ENCODE assay signal across 8 mouse cellular contexts in the genomic region with DNA sequence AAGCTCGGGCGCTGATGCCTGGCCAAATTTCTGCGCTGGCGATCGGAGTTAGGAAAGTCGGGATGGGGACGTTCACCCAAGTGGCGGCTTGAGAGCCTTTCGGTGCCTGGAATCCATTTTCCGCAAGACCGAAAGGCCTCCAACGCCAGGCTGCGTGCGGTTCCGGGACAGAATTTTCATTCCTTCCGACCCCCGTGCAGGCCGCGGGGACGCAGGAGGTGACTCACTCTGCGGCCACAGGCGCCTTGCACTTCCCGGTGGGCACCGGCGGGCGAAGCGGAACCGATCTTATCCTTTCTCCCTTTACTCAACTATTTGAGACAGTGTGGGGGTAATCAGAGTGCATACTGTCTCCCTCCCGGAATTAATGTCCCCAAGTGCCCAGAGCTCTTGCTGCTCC. TPM values are rescaled to one million over a fixed set of nuclear protein-coding genes. Genes with fewer than 3 reads are reported as not detected.
A peak's percentile ranks its signal among the peaks of the same experiment; 100 is the strongest.
DNase-seq lines count a peak whose midpoint lies in the region; ATAC-seq and TF ChIP-seq lines count a peak whose summit lies in the region.

No protein-coding gene starts in this region.

- peak; percentile 91 for DNase-seq in heart, adult 11 months
- DNase-seq in heart, postnatal 10 days, result no peak
- DNase-seq in embryonic facial prominence, embryonic 11.5 days (ENCODE audit: low spot score), result peak; percentile 28
- no peak for DNase-seq in lung, postnatal 0 days (ENCODE audit: low spot score)
- DNase-seq in spleen, postnatal 14 days (ENCODE audit: low spot score in 2 of 2), result no peak
- no peak for DNase-seq in urinary bladder, postnatal 10 days (ENCODE audit: low spot score)

- under 1% methylated on average over 29 of the region's 29 CpGs for WGBS in embryonic facial prominence, embryonic 11.5 days
- WGBS in hindbrain, embryonic 16.5 days, result under 1% methylated on average over 29 of the region's 29 CpGs
- 2% methylated on average over 29 of the region's 29 CpGs for WGBS in lung, postnatal 0 days
- WGBS in stomach, embryonic 15.5 days, result 3% methylated on average over 29 of the region's 29 CpGs

- H3K4me2 ChIP-seq in embryonic facial prominence, embryonic 11.5 days (ENCODE audit: low read depth, low read length), result peak overlapping the region; percentile 71
- peak overlapping the region; percentile 89 for H3K4me2 ChIP-seq in hindbrain, embryonic 16.5 days (ENCODE audit: low read length)
- peak overlapping the region; percentile 35 for H3K4me2 ChIP-seq in lung, postnatal 0 days (replicated peaks; ENCODE audit: low read depth, low read length)
- peak overlapping the region; percentile 77 for H3K4me2 ChIP-seq in stomach, embryonic 15.5 days

- intact Hi-C loops in heart, postnatal 10 days (cut with DNase I), result loop anchor here (5.0 kb wide), 2 partner anchors 299 to 1044 kb away; no protein-coding TSS in a partner anchor

- TF ChIP-seq CTCF in lung, postnatal 0 days (IDR thresholded peaks at IDR 0.05), result no peak

- H3K4me3 ChIP-seq in embryonic facial prominence, embryonic 11.5 days (ENCODE audit: low read depth, low read length), result peak overlapping the region; percentile 32
- peak overlapping the region; percentile 23 for H3K4me3 ChIP-seq in hindbrain, embryonic 16.5 days (ENCODE audit: low read length)
- H3K4me3 ChIP-seq in lung, postnatal 0 days (ENCODE audit: low read depth, low read length), result peak overlapping the region; percentile 16; the same call in 1 of the 2 replicates
- H3K4me3 ChIP-seq in stomach, embryonic 15.5 days (replicated peaks), result peak overlapping the region; percentile 32

- no peak for TF ChIP-seq EP300 in lung, postnatal 0 days (IDR thresholded peaks at IDR 0.05)

- no peaks in the 10 kb centered on the region for H3K36me3 ChIP-seq in embryonic facial prominence, embryonic 11.5 days (replicated peaks; ENCODE audit: control insufficient read depth, insufficient read depth, low read depth, low read length)
- H3K36me3 ChIP-seq in hindbrain, embryonic 16.5 days (ENCODE audit: control insufficient read depth, insufficient read depth, low read length), result no peaks in the 10 kb centered on the region
- H3K36me3 ChIP-seq in lung, postnatal 0 days (ENCODE audit: insufficient read depth, low read length), result no peaks in the 10 kb centered on the region
- H3K36me3 ChIP-seq in stomach, embryonic 15.5 days, result no peaks in the 10 kb centered on the region

- peaks cover 24% of the 10 kb centered on the region for H3K27me3 ChIP-seq in embryonic facial prominence, embryonic 11.5 days (ENCODE audit: control insufficient read depth, insufficient read depth, low read length)
- H3K27me3 ChIP-seq in hindbrain, embryonic 16.5 days (replicated peaks; ENCODE audit: control insufficient read depth, insufficient read depth, low read length), result peaks cover 28% of the 10 kb centered on the region
- peaks cover 59% of the 10 kb centered on the region for H3K27me3 ChIP-seq in lung, postnatal 0 days (replicated peaks; ENCODE audit: insufficient read depth, low read length)
- H3K27me3 ChIP-seq in stomach, embryonic 15.5 days (replicated peaks), result peaks cover 31% of the 10 kb centered on the region

- H3K27ac ChIP-seq in embryonic facial prominence, embryonic 11.5 days (replicated peaks; ENCODE audit: low read depth, low read length), result no peak overlapping the region
- no peak overlapping the region for H3K27ac ChIP-seq in hindbrain, embryonic 16.5 days (ENCODE audit: low read depth, low read length)
- H3K27ac ChIP-seq in lung, postnatal 0 days (ENCODE audit: low read length), result no peak overlapping the region
- H3K27ac ChIP-seq in stomach, embryonic 15.5 days, result no peak overlapping the region

- no peak for ATAC-seq in embryonic facial prominence, embryonic 11.5 days (replicated peaks; ENCODE audit: insufficient number of reproducible peaks, low FRiP score, low TSS enrichment, low read depth)
- ATAC-seq in hindbrain, embryonic 16.5 days, result no peak
- no peak for ATAC-seq in lung, postnatal 0 days
- ATAC-seq in stomach, embryonic 15.5 days (ENCODE audit: insufficient read depth, low FRiP score, low read depth), result no peak

- H3K9ac ChIP-seq in embryonic facial prominence, embryonic 11.5 days (replicated peaks; ENCODE audit: low read length), result peak overlapping the region; percentile 25; the same call in 1 of the 2 replicates
- H3K9ac ChIP-seq in hindbrain, embryonic 16.5 days (ENCODE audit: low read depth, low read length), result 0 out of 2 replicates have a peak overlapping the region, but pooled peaks have one; percentile 2
- no peak overlapping the region for H3K9ac ChIP-seq in lung, postnatal 0 days (replicated peaks; ENCODE audit: low read depth)
- no peak overlapping the region for H3K9ac ChIP-seq in stomach, embryonic 15.5 days

- H3K9me3 ChIP-seq in embryonic facial prominence, embryonic 11.5 days (replicated peaks; ENCODE audit: control insufficient read depth, low read length), result no peaks in the 10 kb centered on the region
- H3K9me3 ChIP-seq in hindbrain, embryonic 16.5 days (ENCODE audit: control insufficient read depth, low read length), result no peaks in the 10 kb centered on the region
- H3K9me3 ChIP-seq in lung, postnatal 0 days (ENCODE audit: low read length), result no peaks in the 10 kb centered on the region
- H3K9me3 ChIP-seq in stomach, embryonic 15.5 days, result no peaks in the 10 kb centered on the region

- peaks cover 6% of the 10 kb centered on the region for H3K4me1 ChIP-seq in embryonic facial prominence, embryonic 11.5 days (ENCODE audit: control insufficient read depth, insufficient read depth, low read length)
- peaks cover 30% of the 10 kb centered on the region for H3K4me1 ChIP-seq in hindbrain, embryonic 16.5 days (ENCODE audit: control insufficient read depth, insufficient read depth, low read depth, low read length)
- H3K4me1 ChIP-seq in lung, postnatal 0 days (ENCODE audit: insufficient read depth, low read depth, low read length), result peaks cover 26% of the 10 kb centered on the region
- peaks cover 33% of the 10 kb centered on the region for H3K4me1 ChIP-seq in stomach, embryonic 15.5 days

RNA-seq across cellular contexts. Expression of a gene that starts 1.3 kb away (rescaled TPM):
- total RNA-seq in heart, postnatal 10 days (2021), result 1 to 10 TPM in 1 of 2 experiments, under 1 TPM in 1; 0.93 to 1.4 TPM
- polyA plus RNA-seq in embryonic facial prominence, embryonic 11.5 days (2014; fragmentation: Nextera tagmentation; extraction: Ambion mirVana), result 14.7 and 15.2 TPM in 2 replicates
- 4.8 and 5.6 TPM in 2 replicates for polyA plus RNA-seq in hindbrain, embryonic 16.5 days (2015; fragmentation: Nextera tagmentation; extraction: Ambion mirVana)
- 0.63 and 0.76 TPM in 2 replicates for polyA plus RNA-seq in lung, postnatal 0 days (2015; fragmentation: Nextera tagmentation; extraction: Ambion mirVana)
- 7.9 and 9.9 TPM in 2 replicates for polyA plus RNA-seq in stomach, embryonic 15.5 days (2015; fragmentation: Nextera tagmentation; extraction: Ambion mirVana)

Comparison
In these comparisons a context has a peak if more than half of its experiments do, and no peak if none do; other contexts are left out.
1. DNase-seq: peak in heart, adult 11 months (single experiment) and embryonic facial prominence, embryonic 11.5 days (single experiment); none in heart, postnatal 10 days (0 of 2), lung, postnatal 0 days (single experiment), spleen, postnatal 14 days (0 of 2) and urinary bladder, postnatal 10 days (single experiment).
2. H3K4me2 ChIP-seq: peak in every context shown above with its lines; median percentile 89 in hindbrain, embryonic 16.5 days; 77 in stomach, embryonic 15.5 days; 71 in embryonic facial prominence, embryonic 11.5 days; 35 in lung, postnatal 0 days.
3. H3K9ac ChIP-seq: peak in embryonic facial prominence, embryonic 11.5 days (single experiment) and hindbrain, embryonic 16.5 days (single experiment); none in lung, postnatal 0 days (single experiment) and stomach, embryonic 15.5 days (single experiment).
4. Peak in every context shown above with its lines, with median percentiles within 50 percentile points of each other: H3K4me3 ChIP-seq.